Mouse (Mus musculus) olfactory bulb, adult 2 months (tissue): ENCODE results near the gene Gpr61. TPM values are rescaled to one million over a fixed set of nuclear protein-coding genes. Genes with fewer than 3 reads are reported as not detected.

Experiments
- H3K27ac ChIP-seq: fragments of 200-500 bp; 2 replicates; pipeline ENCODE4 v1.5.1; 2012; ENCODE audit warnings: low read depth, low read length; ENCODE audit not compliant: insufficient read depth
- H3K4me1 ChIP-seq: fragments of 200-500 bp; 2 replicates; pipeline ENCODE4 v1.6.1; 2012; ENCODE audit warnings: low read length; ENCODE audit not compliant: control insufficient read depth, insufficient read depth
- H3K4me3 ChIP-seq: fragments of 200-500 bp; 2 replicates; pipeline ENCODE4 v1.5.1; 2012; ENCODE audit warnings: mild to moderate bottlenecking, low read depth, low read length, moderate library complexity; ENCODE audit not compliant: insufficient read depth
- CTCF ChIP-seq: fragments of 200-500 bp; IDR thresholded peaks from 2 replicates; pipeline ENCODE4 v1.5.1; 2012; ENCODE audit warnings: low read depth, mild to moderate bottlenecking, low read length, moderate library complexity; ENCODE audit not compliant: insufficient read depth
- POLR2A ChIP-seq: fragments of 200-500 bp; IDR thresholded peaks from 2 replicates; pipeline ENCODE4 v1.6.1; 2012; ENCODE audit warnings: mild to moderate bottlenecking, low read depth, low read length, moderate library complexity; ENCODE audit not compliant: insufficient read depth
- WGBS: fragments of 180-500 bp; shearing (Covaris S2); methylation state at CpG from one replicate; pipeline ENCODE4 v1.1.7; 2018; 5-methylcytosine and 5-hydroxymethylcytosine counted together
- polyA plus RNA-seq: library from polyadenylated mRNA; stranded (reverse); fragments of >200 nt; gene quantifications from 2 replicates; pipeline ENCODE4 v1.2.4, GENCODE M21; 2012; ENCODE audit warnings: low replicate concordance; ENCODE audit not compliant: missing spikeins, insufficient read depth, insufficient read length

The Gpr61 gene
- polyA plus RNA-seq, 1 experiment, result not detected

GRCm38 (mm10) chr3:108165532-108166315 is 11.0 kb upstream of the Gpr61 start:
- Histone ChIP-seq H3K4me1 (peaks cover 46% of the 10 kb centered on the region), H3K27ac (peak overlapping the region; percentile 47), H3K4me3 (no peak overlapping the region)
- no peak for TF ChIP-seq POLR2A
- no peak for TF ChIP-seq CTCF
- 59% methylated on average over 10 of the region's 10 CpGs for WGBS

GRCm38 (mm10) chr3:108164807-108165206 is 10.1 kb upstream of the Gpr61 start:
- TF ChIP-seq CTCF (peak; percentile 74), POLR2A (no peak)
- WGBS, result 10% methylated on average over 9 of the region's 9 CpGs
- H3K4me3 ChIP-seq, result peak overlapping the region; percentile 20; the same call in 1 of the 2 replicates
- peaks cover 46% of the 10 kb centered on the region for H3K4me1 ChIP-seq
- H3K27ac ChIP-seq, result no peak overlapping the region

GRCm38 (mm10) chr3:108164091-108164490 is 9.4 kb upstream of the Gpr61 start:
- Histone ChIP-seq H3K27ac (no peak overlapping the region), H3K4me1 (peaks cover 48% of the 10 kb centered on the region), H3K4me3 (no peak overlapping the region)
- 75% methylated on average over 5 of the region's 5 CpGs for WGBS
- TF ChIP-seq CTCF (no peak), POLR2A (no peak)

GRCm38 (mm10) chr3:108158383-108159037 is 3.8 kb upstream of the Gpr61 start:
- 13% methylated on average over 9 of the region's 9 CpGs for WGBS
- peak overlapping the region; percentile 99 for H3K27ac ChIP-seq

DNA sequence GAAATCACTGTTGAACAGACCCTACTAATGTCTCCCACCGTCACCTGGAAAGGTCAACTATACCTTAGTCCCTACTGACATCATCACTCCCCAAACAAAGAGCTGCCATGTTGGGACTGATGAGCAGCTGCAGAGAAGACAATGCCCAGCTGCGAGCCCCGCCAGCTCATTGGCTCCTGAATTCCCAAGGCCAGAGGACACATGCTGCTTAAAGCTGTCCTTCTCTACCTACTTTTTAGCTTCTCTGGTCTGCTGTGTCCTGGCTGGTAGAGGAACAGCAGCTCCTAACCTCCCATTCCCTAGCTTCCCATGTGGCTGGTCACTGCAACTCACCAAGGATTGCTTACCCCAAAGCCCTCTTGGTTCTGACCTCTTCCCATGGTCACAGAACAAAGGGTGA is 2.4 kb downstream of the Gpr61 start:
- no peak for TF ChIP-seq POLR2A
- no peak for TF ChIP-seq CTCF
- 82% methylated on average over 3 of the region's 3 CpGs for WGBS
- no peak overlapping the region for H3K4me3 ChIP-seq
- H3K27ac ChIP-seq, result no peak overlapping the region
- peaks cover 20% of the 10 kb centered on the region for H3K4me1 ChIP-seq

More at GRCm38 (mm10) chr3:108158383-108159037, 3.8 kb upstream of the Gpr61 start:
- TF ChIP-seq POLR2A (peak; percentile 35; the same call in 1 of the 2 replicates), CTCF (no peak)
- Histone ChIP-seq H3K4me1 (peaks cover 23% of the 10 kb centered on the region), H3K4me3 (peak overlapping the region; percentile 14; the same call in 1 of the 2 replicates)

DNA sequence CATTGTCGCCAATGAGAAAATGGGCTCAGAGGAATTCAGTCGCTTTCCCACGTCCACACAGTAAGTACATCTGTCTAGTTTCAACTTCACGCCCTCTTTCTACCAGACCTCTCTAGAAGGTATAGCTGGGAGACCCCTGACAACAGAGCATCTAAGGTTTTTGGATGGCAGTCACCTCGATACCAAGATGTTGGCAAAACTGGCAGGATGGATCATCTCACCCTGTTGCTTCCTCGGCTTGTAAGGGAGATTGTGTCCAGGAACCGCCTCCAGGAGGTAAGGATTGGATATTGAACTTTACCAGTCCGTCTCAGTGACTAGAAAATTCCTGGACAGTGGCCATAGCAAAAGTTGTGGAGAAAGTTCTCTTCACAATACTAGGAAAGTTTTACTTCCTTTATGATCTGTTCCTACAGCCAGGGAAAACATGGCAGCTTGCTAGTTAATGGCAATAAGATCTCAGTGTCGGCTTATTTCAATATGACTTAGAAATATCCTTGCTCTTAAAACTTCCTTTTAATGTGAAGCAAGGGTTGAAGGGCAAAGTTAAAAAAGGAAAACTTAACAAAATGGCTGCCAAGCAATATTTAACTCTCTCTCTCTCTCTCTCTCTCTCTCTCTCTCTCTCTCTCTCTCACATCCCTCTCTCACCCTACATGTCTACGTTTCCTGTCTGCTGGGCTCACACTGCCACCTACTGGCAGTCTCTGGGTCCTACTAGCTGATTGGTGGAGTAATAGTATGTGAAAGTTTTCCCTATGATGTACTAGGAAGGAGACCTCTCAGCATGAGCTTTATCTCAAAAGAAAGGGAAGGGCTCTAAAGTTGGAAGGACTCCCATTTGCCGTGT is 7.1 kb downstream of the Gpr61 start:
- H3K27ac ChIP-seq, result no peak overlapping the region
- WGBS, result 54% methylated on average over 11 of the region's 11 CpGs
- H3K4me1 ChIP-seq, result peaks cover 18% of the 10 kb centered on the region
- TF ChIP-seq CTCF (no peak), POLR2A (no peak)
- no peak overlapping the region for H3K4me3 ChIP-seq

DNA sequence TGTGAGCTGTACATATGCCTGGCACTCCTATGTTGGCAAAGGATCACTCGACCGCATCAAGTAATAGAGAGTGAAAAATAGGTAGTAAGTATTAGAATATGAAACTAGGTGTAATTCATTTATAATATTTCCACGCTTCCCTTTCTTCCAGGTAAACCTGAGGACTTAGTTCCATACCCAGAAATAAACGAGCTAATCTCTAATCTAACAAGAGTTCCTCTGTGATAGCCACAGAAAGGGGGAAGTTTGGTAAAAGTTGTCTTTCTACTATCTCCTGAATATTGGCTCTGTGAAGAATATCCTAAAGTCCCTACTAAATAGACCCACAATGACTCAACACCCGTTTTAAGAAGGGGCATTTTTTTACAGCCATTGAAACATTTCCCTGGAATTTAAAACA is 8.0 kb downstream of the Gpr61 start:
- no peak for TF ChIP-seq POLR2A
- TF ChIP-seq CTCF, result no peak
- Histone ChIP-seq H3K27ac (no peak overlapping the region), H3K4me3 (no peak overlapping the region), H3K4me1 (peaks cover 13% of the 10 kb centered on the region)
- WGBS, result 54% methylated on average over 5 of the region's 5 CpGs

- WGBS, result under 1% methylated on average over 63 of the region's 63 CpGs
- TF ChIP-seq CTCF, result peak; percentile 14; the same call in 1 of the 2 replicates
- peak; percentile 83 for TF ChIP-seq POLR2A
- peaks cover 10% of the 10 kb centered on the region for H3K4me1 ChIP-seq
- H3K27ac ChIP-seq, result peak within 1 kb of the TSS; percentile 74
- H3K4me3 ChIP-seq, result peak within 1 kb of the TSS; percentile 79
Observed at GRCm38 (mm10) chr3:108145534-108146445, 8.9 kb downstream of the Gpr61 start, which contains the start of gene Gnai3. Gene Gnai3 (minus strand): TSS chr3:108146146.
